Mouse (Mus musculus): ENCODE data around the gene E2f6.

GRCm38 (mm10) chr12:16808045-16808444, 2.7 kb upstream of the E2f6 start:
- TF ChIP-seq CTCF (IDR thresholded peaks at IDR 0.05; ENCODE audit: borderline replicate concordance, insufficient read depth, low read length): no peak
- TF ChIP-seq POLR2A (IDR thresholded peaks at IDR 0.05; ENCODE audit: low read depth, low read length): no peak

Data from embryonic fibroblast, embryonic 13.5 days (primary cell).